ENCODE assay signal across 9 mouse cellular contexts in the genomic region with DNA sequence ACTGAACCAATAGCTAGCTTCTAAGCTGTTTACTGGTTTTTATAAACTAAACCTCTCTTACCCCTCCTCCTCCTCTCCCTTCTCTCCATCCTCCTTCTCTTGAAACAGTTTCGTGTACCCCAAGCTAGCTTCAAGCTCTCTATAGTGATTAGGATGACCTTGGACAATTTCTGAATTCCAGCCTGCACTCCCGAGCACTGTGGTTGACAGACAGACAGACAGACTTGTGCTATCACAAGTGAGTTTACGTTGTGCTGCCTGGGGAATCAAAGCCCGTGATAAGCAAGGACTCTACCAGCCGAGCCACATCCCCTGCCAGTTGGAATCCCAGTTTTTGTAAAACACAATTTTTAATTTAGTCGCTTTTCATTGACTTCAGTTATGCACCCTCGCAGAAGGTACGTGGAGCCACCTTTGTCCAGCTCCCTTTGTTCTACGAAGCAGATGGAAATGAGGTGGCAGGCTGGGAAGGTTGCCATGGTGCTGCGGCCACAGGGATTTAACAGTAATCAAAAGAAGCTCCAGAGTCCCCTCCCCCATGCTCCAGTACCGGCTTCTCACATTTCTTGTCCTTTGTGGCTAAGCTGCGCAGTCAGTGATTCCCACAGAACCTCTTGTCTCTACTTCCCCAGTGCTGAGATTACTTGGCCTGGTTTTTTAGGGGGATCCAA. TPM values are rescaled to one million over a fixed set of nuclear protein-coding genes. Genes with fewer than 3 reads are reported as not detected.
DNase-seq lines count a peak whose midpoint lies in the region; ATAC-seq lines count a peak whose summit lies in the region.
"Had no signal": no experiment of that assay in that cellular context is flagged by ENCODE, and none has a peak within 500 bp of the region (broad histone marks: within the 10 kb centered on the region; RNA-seq: fewer than 3 reads in every experiment).

No protein-coding gene starts in this region.

- no peak overlapping the region for H3K4me3 ChIP-seq in heart, embryonic 13.5 days
- H3K4me3 ChIP-seq in embryonic facial prominence, embryonic 14.5 days (ENCODE audit: low read depth, low read length): no peak overlapping the region
- no peak overlapping the region for H3K4me3 ChIP-seq in intestine, embryonic 15.5 days (replicated peaks)

- H3K9ac ChIP-seq in heart, embryonic 13.5 days: peak overlapping the region; percentile 65
- peak overlapping the region; percentile 49; the same call in 1 of the 2 replicates for H3K9ac ChIP-seq in embryonic facial prominence, embryonic 14.5 days (ENCODE audit: low read depth, low read length)
- H3K9ac ChIP-seq in intestine, embryonic 15.5 days: no peak overlapping the region

- peak overlapping the region; percentile 50 for H3K4me2 ChIP-seq in heart, embryonic 13.5 days
- H3K4me2 ChIP-seq in embryonic facial prominence, embryonic 14.5 days (ENCODE audit: low read depth, low read length): peak overlapping the region; percentile 23
- H3K4me2 ChIP-seq in intestine, embryonic 15.5 days (replicated peaks): peak overlapping the region; percentile 22; the same call in 1 of the 2 replicates

- no peak for DNase-seq in heart, postnatal 25 days (ENCODE audit: low spot score)
- DNase-seq in R1 (ENCODE audit: low read depth, low spot score): peak; percentile 99
- peak; percentile 95 for DNase-seq in embryonic facial prominence, embryonic 14.5 days (ENCODE audit: low spot score)
- DNase-seq in lung, postnatal 25 days (ENCODE audit: low spot score): peak; percentile 28
- peak; percentile 44 to 53 for DNase-seq in right cerebral cortex, postnatal 36 days (ENCODE audit: low spot score in 2 of 2)

- intact Hi-C loops in heart, postnatal 25 days (cut with DNase I): no loop called here

- H3K36me3 ChIP-seq in heart, embryonic 13.5 days: no peaks in the 10 kb centered on the region
- no peaks in the 10 kb centered on the region for H3K36me3 ChIP-seq in embryonic facial prominence, embryonic 14.5 days (ENCODE audit: control insufficient read depth, insufficient read depth, low read length)
- H3K36me3 ChIP-seq in intestine, embryonic 15.5 days: no peaks in the 10 kb centered on the region

- peak overlapping the region; percentile 40 for H3K27ac ChIP-seq in heart, embryonic 13.5 days (replicated peaks)
- H3K27ac ChIP-seq in embryonic facial prominence, embryonic 14.5 days (replicated peaks; ENCODE audit: low read depth, low read length): peak overlapping the region; percentile 86
- peak overlapping the region; percentile 33 for H3K27ac ChIP-seq in intestine, embryonic 15.5 days

- H3K9me3 ChIP-seq in heart, embryonic 13.5 days: 0 out of 2 replicates have a peak, but pooled peaks cover 3% of the 10 kb centered on the region
- H3K9me3 ChIP-seq in embryonic facial prominence, embryonic 14.5 days (ENCODE audit: control insufficient read depth, low read length): peaks cover 4% of the 10 kb centered on the region; the same call in 1 of the 2 replicates
- H3K9me3 ChIP-seq in intestine, embryonic 15.5 days: no peaks in the 10 kb centered on the region

- WGBS in heart, embryonic 13.5 days: 7% methylated on average over 12 of the region's 12 CpGs
- 11% methylated on average over 12 of the region's 12 CpGs for WGBS in embryonic facial prominence, embryonic 14.5 days
- WGBS in intestine, embryonic 15.5 days: 22% methylated on average over 12 of the region's 12 CpGs

- H3K4me1 ChIP-seq in heart, embryonic 13.5 days: peaks cover 35% of the 10 kb centered on the region
- H3K4me1 ChIP-seq in embryonic facial prominence, embryonic 14.5 days (ENCODE audit: control insufficient read depth, insufficient read depth, low read length): peaks cover 32% of the 10 kb centered on the region
- H3K4me1 ChIP-seq in intestine, embryonic 15.5 days (replicated peaks): peaks cover 7% of the 10 kb centered on the region

- H3K27me3 ChIP-seq in heart, embryonic 13.5 days (replicated peaks): no peaks in the 10 kb centered on the region
- H3K27me3 ChIP-seq in embryonic facial prominence, embryonic 14.5 days (replicated peaks; ENCODE audit: control insufficient read depth, insufficient read depth, low read length): no peaks in the 10 kb centered on the region
- no peaks in the 10 kb centered on the region for H3K27me3 ChIP-seq in intestine, embryonic 15.5 days (replicated peaks)

- ATAC-seq in heart, embryonic 13.5 days (ENCODE audit: extremely low read depth, insufficient number of reproducible peaks, low FRiP score, low TSS enrichment): no peak
- ATAC-seq in embryonic facial prominence, embryonic 14.5 days (ENCODE audit: low read depth): peak; percentile 83
- ATAC-seq in intestine, embryonic 15.5 days: peak; percentile 61; the same call in 1 of the 2 replicates
- no peak for ATAC-seq in monocyte, adult 5-6 weeks (replicated peaks; ENCODE audit: insufficient number of reproducible peaks, low FRiP score, low TSS enrichment, poor library complexity, severe bottlenecking)

RNA-seq across cellular contexts. Expression of a gene that starts 15.3 kb away (rescaled TPM):
- polyA plus RNA-seq in heart, embryonic 13.5 days (2015; fragmentation: Nextera tagmentation; extraction: Ambion mirVana): 1,012 and 1,030 TPM in 2 replicates
- 100 to 1,000 TPM in 1 of 2 experiments, 10 to 100 TPM in 1; 99.4 to 105 TPM for total RNA-seq in heart, postnatal 25 days (2021)
- polyA plus RNA-seq in embryonic facial prominence, embryonic 14.5 days (2014; fragmentation: Nextera tagmentation; extraction: Ambion mirVana): 1,836 and 1,958 TPM in 2 replicates
- 981 and 999 TPM in 2 replicates for polyA plus RNA-seq in intestine, embryonic 15.5 days (2015; fragmentation: Nextera tagmentation; extraction: Ambion mirVana)
- 79.8 to 96.7 TPM (median 88.2 TPM) in 3 replicates for total RNA-seq in monocyte, adult 5-6 weeks (2017)

RNA-seq across cellular contexts. Expression of a gene that starts 15.5 kb away (rescaled TPM):
- not detected in 2 replicates for polyA plus RNA-seq in heart, embryonic 13.5 days (2015; fragmentation: Nextera tagmentation; extraction: Ambion mirVana)
- not detected for total RNA-seq in heart, postnatal 25 days (2021)
- polyA plus RNA-seq in embryonic facial prominence, embryonic 14.5 days (2014; fragmentation: Nextera tagmentation; extraction: Ambion mirVana): not detected in 2 replicates
- polyA plus RNA-seq in intestine, embryonic 15.5 days (2015; fragmentation: Nextera tagmentation; extraction: Ambion mirVana): not detected in 2 replicates
- 12.2 to 56.4 TPM in 2 of 3 replicates, not detected in the other for total RNA-seq in monocyte, adult 5-6 weeks (2017)
- total RNA-seq: layer of hippocampus, adult 8-10 months had no signal

RNA-seq across cellular contexts. Expression of a gene that starts 34.5 kb away (rescaled TPM):
- 1,584 and 1,655 TPM in 2 replicates for polyA plus RNA-seq in heart, embryonic 13.5 days (2015; fragmentation: Nextera tagmentation; extraction: Ambion mirVana)
- total RNA-seq in heart, postnatal 25 days (2021): 100 to 1,000 TPM; 163 to 175 TPM
- 1,523 and 1,643 TPM in 2 replicates for polyA plus RNA-seq in embryonic facial prominence, embryonic 14.5 days (2014; fragmentation: Nextera tagmentation; extraction: Ambion mirVana)
- polyA plus RNA-seq in intestine, embryonic 15.5 days (2015; fragmentation: Nextera tagmentation; extraction: Ambion mirVana): 1,296 and 1,330 TPM in 2 replicates
- 86.5 to 154 TPM (median 137 TPM) in 3 replicates for total RNA-seq in monocyte, adult 5-6 weeks (2017)

RNA-seq across cellular contexts. Expression of a gene that starts 50.8 kb away (rescaled TPM):
- 13.5 and 15.0 TPM in 2 replicates for polyA plus RNA-seq in heart, embryonic 13.5 days (2015; fragmentation: Nextera tagmentation; extraction: Ambion mirVana)
- total RNA-seq in heart, postnatal 25 days (2021): 10 to 100 TPM; 11.5 to 13.4 TPM
- 3.9 and 4.3 TPM in 2 replicates for polyA plus RNA-seq in embryonic facial prominence, embryonic 14.5 days (2014; fragmentation: Nextera tagmentation; extraction: Ambion mirVana)
- polyA plus RNA-seq in intestine, embryonic 15.5 days (2015; fragmentation: Nextera tagmentation; extraction: Ambion mirVana): 18.6 and 19.0 TPM in 2 replicates
- total RNA-seq in monocyte, adult 5-6 weeks (2017): 54.7 to 97.4 TPM (median 92.2 TPM) in 3 replicates

Comparison
In these comparisons a context has a peak if more than half of its experiments do, and no peak if none do; other contexts are left out.
1. ATAC-seq: peak in embryonic facial prominence, embryonic 14.5 days (single experiment) and intestine, embryonic 15.5 days (single experiment); none in heart, embryonic 13.5 days (single experiment) and monocyte, adult 5-6 weeks (single experiment).
2. H3K27ac ChIP-seq: peak in every context shown above with its lines; median percentile 86 in embryonic facial prominence, embryonic 14.5 days; 40 in heart, embryonic 13.5 days; 33 in intestine, embryonic 15.5 days.
3. Peak in every context shown above with its lines, with median percentiles within 50 percentile points of each other: H3K4me2 ChIP-seq.